Mouse (Mus musculus): ENCODE results near the gene Vmn2r21. TPM values are rescaled to one million over a fixed set of nuclear protein-coding genes. Genes with fewer than 3 reads are reported as not detected.

Gene Vmn2r21
- not detected in 2 replicates for polyA plus RNA-seq (2015; fragmentation: Nextera tagmentation; extraction: Ambion mirVana)

DNA sequence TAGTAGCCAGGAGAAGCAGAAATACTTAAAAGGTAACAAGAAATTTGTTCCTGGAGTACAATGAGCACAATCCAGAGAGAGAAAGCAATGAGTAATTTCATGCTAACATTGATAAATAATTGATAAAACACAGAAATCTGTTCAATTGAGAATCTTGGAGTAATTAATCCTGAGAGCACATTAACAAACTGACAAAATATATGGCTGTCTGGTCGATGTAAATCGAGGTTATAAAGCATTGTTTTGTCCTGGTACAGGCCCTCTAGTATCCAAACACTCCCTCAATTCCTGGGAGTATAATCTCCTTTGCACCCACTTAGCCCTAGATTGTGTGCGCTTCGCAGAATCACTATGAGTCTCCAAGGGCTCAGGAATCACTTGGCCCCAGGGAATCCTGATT is at the start of gene Vmn2r21:
TSS of gene Vmn2r21 (minus strand) at position 101 of the 400 bp plus-strand sequence.

Other genes with a start within 250 kb of the Vmn2r21 start
- 0.33 and 1.2 TPM in 2 replicates for gene Clec4e, start 243.5 kb downstream of the Vmn2r21 start, polyA plus RNA-seq (2015; fragmentation: Nextera tagmentation; extraction: Ambion mirVana)
- not detected in 2 replicates for gene Vmn2r19, start 225.1 kb downstream of the Vmn2r21 start, polyA plus RNA-seq (2015; fragmentation: Nextera tagmentation; extraction: Ambion mirVana)
- not detected in 2 replicates for gene Vmn2r20, start 115.3 kb downstream of the Vmn2r21 start, polyA plus RNA-seq (2015; fragmentation: Nextera tagmentation; extraction: Ambion mirVana)
- not detected in 2 replicates for gene Vmn2r22, start 117.3 kb upstream of the Vmn2r21 start, polyA plus RNA-seq (2015; fragmentation: Nextera tagmentation; extraction: Ambion mirVana)
- not detected in 2 replicates for gene Vmn2r23, start 169.3 kb upstream of the Vmn2r21 start, polyA plus RNA-seq (2015; fragmentation: Nextera tagmentation; extraction: Ambion mirVana)
- not detected in 2 replicates for gene Vmn2r24, start 245.5 kb upstream of the Vmn2r21 start, polyA plus RNA-seq (2015; fragmentation: Nextera tagmentation; extraction: Ambion mirVana)

Measured in urinary bladder, postnatal 0 days (tissue).